Mouse (Mus musculus): ENCODE measurements at regions not wholly inside any gene's neighbourhood (a gene's known extent, or its start where the extent isn't known, plus 50 kb on each side); places are given as distances from the start of the nearest gene placed in this dataset.
"Not testable (repeated sequence)": the region's sequence is repeated elsewhere in the genome, so short reads cannot be mapped to it uniquely, and the experiment has no call there.

- no peak overlapping the region for H3K27ac ChIP-seq
- H3K4me3 ChIP-seq: no peak overlapping the region
- no peak for DNase-seq (ENCODE audit: low spot score in 2 of 2)
- TF ChIP-seq CTCF (conservative IDR thresholded peaks at IDR 0.05): no peak
Observed at GRCm38 (mm10) chr14:76964046-76964445, 72.5 kb upstream of the Ccdc122 start.

GRCm38 (mm10) chr14:76958875-76959274 is 77.7 kb upstream of the Ccdc122 start:
- peak; percentile 63 to 78 for DNase-seq (ENCODE audit: low spot score in 2 of 2)
- H3K27ac ChIP-seq: no peak overlapping the region
- TF ChIP-seq CTCF (conservative IDR thresholded peaks at IDR 0.05): no peak
- no peak overlapping the region for H3K4me3 ChIP-seq

GRCm38 (mm10) chr14:76957136-76957535 is 79.4 kb upstream of the Ccdc122 start:
- Histone ChIP-seq H3K27ac (no peak overlapping the region), H3K4me3 (no peak overlapping the region)
- no peak for TF ChIP-seq CTCF (conservative IDR thresholded peaks at IDR 0.05)
- DNase-seq (ENCODE audit: low spot score in 2 of 2): no peak

- H3K27ac ChIP-seq: peak overlapping the region; percentile 43; the same call in 1 of the 2 replicates
- H3K4me3 ChIP-seq: no peak overlapping the region
- no peak for DNase-seq (ENCODE audit: low spot score in 2 of 2)
- TF ChIP-seq CTCF (conservative IDR thresholded peaks at IDR 0.05): no peak
Observed at GRCm38 (mm10) chr14:76953171-76953570, 83.4 kb upstream of the Ccdc122 start.

DNA sequence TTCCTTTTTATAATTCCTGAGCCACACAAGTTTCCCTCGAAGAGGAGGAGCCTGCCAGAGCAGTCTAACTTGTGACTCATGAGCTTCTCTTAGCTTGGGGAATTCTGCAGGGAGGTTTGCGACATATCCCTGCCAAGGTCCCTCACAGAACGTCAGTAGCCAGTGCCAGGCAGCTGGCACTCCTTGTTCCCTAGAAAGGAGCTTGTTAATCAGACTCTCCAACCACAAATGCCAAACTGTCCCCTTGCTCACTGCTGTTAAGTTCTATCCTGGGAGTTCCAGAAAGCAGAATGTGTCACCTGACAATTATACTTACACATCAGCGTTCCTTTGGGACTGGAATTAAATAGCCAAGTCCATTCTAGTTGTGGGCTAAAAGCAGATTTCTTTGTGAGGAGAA is 85.1 kb upstream of the Ccdc122 start:
- Histone ChIP-seq H3K27ac (peak overlapping the region; percentile 12; the same call in 1 of the 2 replicates), H3K4me3 (no peak overlapping the region)
- no peak for TF ChIP-seq CTCF (conservative IDR thresholded peaks at IDR 0.05)
- peak in 1 of 2 experiments; percentile 36 for DNase-seq (ENCODE audit: low spot score in 2 of 2)

DNA sequence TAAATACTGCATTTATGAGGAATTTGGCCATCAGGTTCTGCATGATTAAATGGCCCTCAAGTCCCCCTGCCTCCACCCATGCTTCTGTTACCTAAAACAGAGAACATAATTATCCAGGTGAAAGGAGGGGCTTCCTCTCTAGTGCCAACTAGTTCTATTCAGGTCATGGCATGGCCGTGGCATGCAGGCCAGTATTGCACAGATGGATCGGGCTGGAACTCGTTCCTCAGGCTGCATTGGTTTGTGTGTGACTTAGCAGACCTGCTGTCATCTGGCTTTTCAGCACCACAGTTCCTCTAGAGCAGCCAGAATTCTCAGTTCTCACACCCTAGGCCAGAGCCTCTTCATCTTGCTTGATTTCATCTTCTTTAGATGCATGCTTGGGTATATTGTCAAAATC is 87.2 kb upstream of the Ccdc122 start:
- no peak for TF ChIP-seq CTCF (conservative IDR thresholded peaks at IDR 0.05)
- no peak for DNase-seq (ENCODE audit: low spot score in 2 of 2)
- peak overlapping the region; percentile 60 for H3K27ac ChIP-seq

DNA sequence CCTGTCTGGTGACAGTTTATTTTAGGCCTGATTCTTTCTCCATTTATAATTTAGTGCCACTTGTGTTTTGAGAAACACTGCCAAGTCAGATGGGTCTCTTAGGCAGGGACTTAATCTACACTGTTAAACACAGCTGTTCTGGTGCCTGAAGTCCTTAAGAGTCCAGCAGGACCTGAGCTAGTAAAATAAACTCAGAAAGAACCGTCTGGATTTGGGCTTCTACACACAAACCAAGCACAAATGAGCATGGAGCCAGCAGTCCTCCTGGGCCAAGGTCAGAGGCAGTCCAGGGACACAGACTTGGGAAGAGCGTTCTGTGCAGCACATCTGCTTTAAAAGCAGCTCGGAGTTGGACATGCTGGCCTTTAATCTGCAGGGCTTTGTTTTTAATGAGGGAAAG is 87.6 kb upstream of the Ccdc122 start:
- Histone ChIP-seq H3K4me3 (no peak overlapping the region), H3K27ac (peak overlapping the region; percentile 60)
- no peak for TF ChIP-seq CTCF (conservative IDR thresholded peaks at IDR 0.05)
- no peak for DNase-seq (ENCODE audit: low spot score in 2 of 2)

More for the DNA sequence above, 87.2 kb upstream of the Ccdc122 start:
- H3K4me3 ChIP-seq: no peak overlapping the region

- DNase-seq (ENCODE audit: low spot score in 2 of 2): no peak
- Histone ChIP-seq H3K27ac (peak overlapping the region; percentile 60), H3K4me3 (no peak overlapping the region)
- TF ChIP-seq CTCF (conservative IDR thresholded peaks at IDR 0.05): no peak
Observed at GRCm38 (mm10) chr14:76948481-76948880, 88.1 kb upstream of the Ccdc122 start.

- no peak for TF ChIP-seq CTCF (conservative IDR thresholded peaks at IDR 0.05)
- Histone ChIP-seq H3K4me3 (no peak overlapping the region), H3K27ac (no peak overlapping the region)
Observed at GRCm38 (mm10) chr14:76947148-76947547, 89.4 kb upstream of the Ccdc122 start.

DNA sequence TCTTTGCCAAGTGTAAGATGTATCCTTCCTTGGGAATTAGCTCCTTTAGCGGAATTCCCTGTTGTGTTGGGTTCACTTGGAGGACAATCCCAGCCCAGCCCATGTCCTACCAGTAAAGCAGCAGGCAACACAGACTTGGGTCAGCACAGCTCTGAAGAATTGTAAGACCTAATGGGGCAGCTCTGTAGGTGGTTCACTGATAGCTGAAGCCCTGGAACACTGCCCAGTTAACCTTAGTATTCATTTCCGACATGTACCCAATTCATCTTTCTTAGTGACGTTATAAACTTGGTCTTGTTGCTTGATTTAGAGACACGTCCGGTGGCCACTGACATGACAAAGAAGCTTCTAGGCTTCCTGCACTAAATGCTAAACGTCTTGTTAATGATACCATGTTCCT is 90.9 kb upstream of the Ccdc122 start:
- no peak for TF ChIP-seq CTCF (conservative IDR thresholded peaks at IDR 0.05)

More at GRCm38 (mm10) chr14:76947148-76947547, 89.4 kb upstream of the Ccdc122 start:
- DNase-seq (ENCODE audit: low spot score in 2 of 2): no peak

DNA sequence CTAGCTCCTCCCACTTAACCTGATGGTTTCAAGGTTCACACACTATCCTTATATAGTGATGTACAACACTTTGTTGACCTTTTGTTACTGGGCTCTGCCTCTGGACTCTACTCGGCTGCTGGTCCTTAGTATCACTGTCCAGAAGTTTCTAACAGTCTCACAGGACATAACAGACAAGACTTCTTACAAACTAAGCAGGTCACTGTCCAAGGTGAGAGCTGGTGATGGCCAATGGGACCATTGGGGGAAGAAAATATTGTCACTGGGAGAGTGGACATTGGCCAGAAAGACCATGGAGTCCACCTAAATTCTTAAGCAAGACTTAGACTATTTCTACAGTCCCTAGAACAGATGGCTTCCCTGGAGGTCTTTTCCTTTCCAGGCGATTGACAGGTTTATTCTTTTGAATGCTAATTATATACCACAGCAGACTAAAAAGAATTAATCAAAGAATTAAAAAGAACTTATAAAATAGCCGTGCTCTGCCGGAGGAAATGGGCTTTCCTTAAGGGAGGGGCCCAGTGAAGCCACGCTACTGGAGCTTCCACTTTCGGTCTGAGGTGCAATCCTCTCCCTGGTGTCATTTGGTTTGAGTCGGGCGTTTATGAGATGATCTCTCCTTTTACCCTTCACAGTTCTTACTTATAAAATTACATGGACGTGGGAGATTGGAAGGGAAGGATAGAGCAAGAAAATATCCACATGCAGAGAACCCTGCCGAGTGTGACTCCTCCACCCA is 94.9 kb upstream of the Ccdc122 start:
- TF ChIP-seq CTCF (conservative IDR thresholded peaks at IDR 0.05): no peak
- no peak overlapping the region for H3K4me3 ChIP-seq
- no peak for DNase-seq (ENCODE audit: low spot score in 2 of 2)
- H3K27ac ChIP-seq: no peak overlapping the region

More for the DNA sequence above, 90.9 kb upstream of the Ccdc122 start:
- no peak overlapping the region for H3K27ac ChIP-seq
- DNase-seq (ENCODE audit: low spot score in 2 of 2): no peak
- H3K4me3 ChIP-seq: no peak overlapping the region

- DNase-seq (ENCODE audit: low spot score in 2 of 2): no peak
- no peak for TF ChIP-seq CTCF (conservative IDR thresholded peaks at IDR 0.05)
- no peak overlapping the region for H3K4me3 ChIP-seq
- no peak overlapping the region for H3K27ac ChIP-seq
Observed at GRCm38 (mm10) chr14:76940507-76940906, 96.1 kb upstream of the Ccdc122 start.

DNA sequence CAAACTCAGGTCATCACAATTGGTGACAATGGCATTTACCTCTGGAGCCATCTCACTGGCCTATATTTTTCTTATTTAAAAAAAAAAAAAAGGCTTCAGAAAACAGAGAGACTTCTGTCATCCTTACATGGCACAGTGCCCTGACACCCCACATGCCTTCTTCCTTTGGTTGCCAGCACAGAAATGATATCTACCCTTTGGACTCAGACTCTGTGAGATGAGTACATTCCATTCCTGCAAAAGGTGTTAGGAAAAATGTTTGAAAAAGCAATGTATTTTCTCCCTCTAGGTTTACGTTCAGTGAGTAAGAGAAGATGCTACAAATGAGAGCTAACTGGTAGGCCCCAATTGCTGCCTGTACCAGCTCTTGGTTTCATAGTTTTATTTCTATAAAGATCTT is 99.9 kb upstream of the Ccdc122 start:
- DNase-seq (ENCODE audit: low spot score in 2 of 2): no peak
- no peak for TF ChIP-seq CTCF (conservative IDR thresholded peaks at IDR 0.05)
- Histone ChIP-seq H3K27ac (peak overlapping the region; percentile 43; the same call in 1 of the 2 replicates), H3K4me3 (no peak overlapping the region)

DNA sequence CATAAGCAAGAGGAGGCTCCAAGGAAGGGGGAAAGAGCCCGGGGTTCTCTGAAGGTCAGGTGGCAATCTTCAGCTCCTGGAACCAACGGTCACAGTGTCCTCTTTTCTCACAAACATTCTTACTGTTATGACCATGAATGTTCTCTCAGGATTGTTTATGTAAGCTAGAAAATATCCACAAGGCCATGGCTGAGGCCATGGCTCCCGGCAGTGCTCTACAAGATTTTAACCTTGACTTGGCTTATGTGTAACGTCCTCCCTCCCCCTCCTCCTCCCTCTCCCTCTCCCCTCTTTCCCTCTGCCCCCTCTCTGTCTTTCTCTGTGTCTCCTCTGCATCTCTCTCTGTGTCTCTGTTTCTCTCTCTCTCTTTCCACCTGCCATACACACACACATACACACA is 100.5 kb upstream of the Ccdc122 start:
- not testable (repeated sequence) for DNase-seq (ENCODE audit: low spot score in 2 of 2)

More for the DNA sequence above, 100.5 kb upstream of the Ccdc122 start:
- not testable (repeated sequence) for H3K4me3 ChIP-seq, H3K27ac ChIP-seq

Measured in layer of hippocampus, adult 2 months (tissue).